Mouse (Mus musculus) left cerebral cortex, postnatal 14 days (tissue): ENCODE results near the gene Dnmt3l. TPM values are rescaled to one million over a fixed set of nuclear protein-coding genes. Genes with fewer than 3 reads are reported as not detected.
"Not testable (repeated sequence)": the region's sequence is repeated elsewhere in the genome, so short reads cannot be mapped to it uniquely, and the experiment has no call there.

Experiments used
- DNase-seq, 2 experiments: peaks; one replicate each; pipeline ENCODE4 v3.0.0; 2021 to 2022; ENCODE audit warnings: low spot score in 2 of 2, mixed read lengths in 1 of 2
- intact Hi-C: fragments of 180-260 bp; cut with DNase I; formaldehyde crosslinking; loops from one replicate; pipeline ENCODE4 v1.15.1; 2025
- total RNA-seq, 2 experiments: library from RNA; stranded (reverse); gene quantifications; 2 replicates each; pipeline ENCODE4 v1.2.3; 2021

Gene Dnmt3l
- total RNA-seq, 2 experiments from 2014 or later, result 0.33 TPM; not detected in 1

- intact Hi-C loops, result loop anchor here (5.0 kb wide), 1 partner anchor 137 kb away; no protein-coding TSS in a partner anchor
- DNase-seq, result not testable (repeated sequence)
Measured at GRCm38 (mm10) chr10:78025453-78025852, 16.3 kb upstream of the Dnmt3l start.

- peak; percentile 74 to 81 for DNase-seq
- intact Hi-C loops, result loop anchor here (5.0 kb wide), 1 partner anchor 134 kb away; no protein-coding TSS in a partner anchor
Measured at GRCm38 (mm10) chr10:78028129-78028528, 13.6 kb upstream of the Dnmt3l start.

DNA sequence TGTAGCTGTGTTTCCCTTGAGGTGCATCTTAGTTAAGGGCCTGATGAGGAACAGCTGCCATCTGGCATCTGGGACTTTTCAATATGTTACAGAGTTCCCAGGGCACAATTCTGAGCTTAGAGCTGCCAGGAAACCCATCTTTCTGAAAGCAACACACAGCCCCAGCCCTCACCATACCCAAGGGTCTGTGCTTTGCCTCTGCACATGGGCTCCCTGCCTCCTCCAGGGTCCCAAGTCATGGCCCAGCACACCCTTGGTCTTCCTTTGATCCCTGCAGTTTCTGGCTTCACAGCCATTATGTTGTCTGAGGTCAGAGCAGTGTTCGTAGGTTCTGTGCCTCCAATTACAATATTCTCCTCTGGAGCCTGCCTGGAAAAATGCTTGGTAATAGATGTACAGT lies 12.7 kb upstream of the Dnmt3l start:
- DNase-seq, result no peak
- intact Hi-C loops, result loop anchor here (5.0 kb wide), 1 partner anchor 133 kb away; no protein-coding TSS in a partner anchor

- DNase-seq, result no peak
- intact Hi-C loops, result no loop called here
Measured at GRCm38 (mm10) chr10:78031987-78032386, 9.8 kb upstream of the Dnmt3l start.

DNA sequence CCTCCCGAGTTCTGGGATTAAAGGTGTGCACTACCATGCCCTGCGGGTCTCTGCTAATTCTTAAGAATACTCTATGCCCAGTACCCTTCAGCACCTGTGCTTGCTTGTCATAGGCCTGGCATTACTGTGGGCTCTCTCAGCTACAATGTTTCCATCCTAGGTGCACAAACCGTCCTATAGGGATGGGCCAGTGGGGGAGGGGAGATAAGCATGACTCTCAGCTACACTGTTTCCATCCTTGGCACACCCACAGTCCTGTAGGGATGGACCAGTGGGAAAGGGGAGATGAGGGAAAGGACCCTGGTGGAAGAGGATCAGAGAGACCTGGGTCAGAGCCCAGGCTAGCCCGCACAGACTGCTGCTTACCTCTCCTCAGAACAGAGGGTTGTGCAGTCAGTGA lies 4.6 kb upstream of the Dnmt3l start:
- DNase-seq, result no peak
- intact Hi-C loops, result no loop called here

DNA sequence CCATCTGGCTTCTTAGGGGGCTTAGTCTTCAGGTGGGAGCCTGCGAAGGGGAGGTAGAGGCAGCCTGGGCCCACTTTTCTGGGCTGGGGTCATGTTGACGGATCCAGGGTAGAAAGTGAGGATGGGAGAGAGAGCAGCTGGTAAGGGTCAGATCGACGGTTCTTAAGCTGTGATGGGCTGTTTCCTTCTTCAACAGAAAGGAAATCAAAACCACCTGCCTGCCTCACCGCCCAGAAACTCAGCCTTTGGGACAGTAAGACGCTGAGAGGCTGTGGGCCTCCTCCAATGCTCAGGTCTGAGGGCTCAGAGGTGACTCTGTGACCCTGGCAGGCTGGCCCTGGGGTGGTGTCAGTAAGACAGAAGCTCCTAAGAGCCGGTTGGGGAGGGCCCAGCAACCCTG lies 349 bp downstream of the Dnmt3l start:
- no peak for DNase-seq
- intact Hi-C loops, result no loop called here

- peak; percentile 55 to 68 for DNase-seq
Measured at GRCm38 (mm10) chr10:78042697-78043405, 1.1 kb downstream of the Dnmt3l start.

GRCm38 (mm10) chr10:78043406-78043836 lies 1.7 kb downstream of the Dnmt3l start, which contains the start of gene Aire:
Aire (minus strand) TSS chr10:78043610.
- intact Hi-C loops, result no loop called here
- DNase-seq, result peak; percentile 53 to 67

More at GRCm38 (mm10) chr10:78042697-78043405, 1.1 kb downstream of the Dnmt3l start:
- intact Hi-C loops, result no loop called here

- intact Hi-C loops, result no loop called here
- no peak for DNase-seq
Measured at GRCm38 (mm10) chr10:78044531-78044930, 2.8 kb downstream of the Dnmt3l start.

- intact Hi-C loops, result no loop called here
- DNase-seq, result no peak
Measured at GRCm38 (mm10) chr10:78046388-78046787, 4.6 kb downstream of the Dnmt3l start.

DNA sequence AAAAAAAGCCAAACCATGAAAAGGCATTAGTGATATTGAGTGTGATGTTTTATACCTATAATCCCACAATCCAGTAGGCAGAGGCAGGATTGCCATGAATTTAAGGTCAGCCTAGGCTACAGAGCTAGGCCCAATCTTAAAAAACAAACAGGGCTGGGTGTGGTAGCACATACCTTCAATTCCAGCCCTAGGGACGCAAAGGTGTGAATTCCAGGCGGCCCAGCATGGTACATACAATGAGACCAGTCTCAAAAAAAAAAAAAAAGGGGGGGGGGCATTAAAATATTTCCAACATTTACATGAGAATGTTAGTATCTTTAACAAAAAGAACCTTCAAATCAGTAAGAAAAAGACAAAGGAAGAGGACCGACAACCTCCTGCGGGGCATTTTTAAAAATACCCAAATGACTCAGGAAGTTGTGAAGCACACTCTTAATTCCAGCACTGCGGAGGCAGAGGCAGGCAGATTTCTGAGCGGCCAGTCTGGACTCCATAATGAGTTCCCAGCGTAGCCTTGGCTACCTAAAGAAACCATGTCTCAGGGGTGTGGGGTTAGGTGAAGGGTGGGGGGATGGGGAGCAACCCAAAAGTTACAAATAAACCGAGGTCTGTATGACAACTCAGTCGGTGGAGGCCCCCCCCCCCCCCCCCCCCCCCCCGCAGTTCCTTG lies 6.4 kb downstream of the Dnmt3l start:
- no peak for DNase-seq
- intact Hi-C loops, result no loop called here

DNA sequence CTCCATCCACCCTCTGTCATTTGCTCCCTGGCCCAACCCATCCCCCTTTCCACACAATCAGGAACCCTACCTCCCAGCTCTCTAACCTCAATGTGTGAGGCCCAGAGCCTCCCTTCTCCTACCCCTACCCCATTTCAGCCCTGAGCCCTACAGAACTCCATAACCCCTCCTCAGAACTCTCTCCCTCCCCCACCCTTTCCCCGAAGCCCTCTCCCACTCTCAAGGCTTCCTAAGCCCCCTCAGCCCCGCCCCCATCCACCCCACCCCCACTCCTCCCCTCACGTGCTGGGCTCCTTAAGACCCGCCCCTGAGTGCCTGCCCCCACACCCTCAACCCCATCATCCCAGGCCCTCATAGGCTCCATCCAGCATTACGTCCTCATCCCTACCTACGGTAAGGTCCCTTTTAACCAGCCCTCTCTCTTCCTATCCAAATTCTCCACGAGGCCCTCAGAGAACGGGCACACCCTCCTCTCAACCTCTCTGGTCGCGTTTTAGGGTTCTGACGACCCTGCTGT lies 7.8 kb downstream of the Dnmt3l start:
- DNase-seq, result no peak
- intact Hi-C loops, result no loop called here

DNA sequence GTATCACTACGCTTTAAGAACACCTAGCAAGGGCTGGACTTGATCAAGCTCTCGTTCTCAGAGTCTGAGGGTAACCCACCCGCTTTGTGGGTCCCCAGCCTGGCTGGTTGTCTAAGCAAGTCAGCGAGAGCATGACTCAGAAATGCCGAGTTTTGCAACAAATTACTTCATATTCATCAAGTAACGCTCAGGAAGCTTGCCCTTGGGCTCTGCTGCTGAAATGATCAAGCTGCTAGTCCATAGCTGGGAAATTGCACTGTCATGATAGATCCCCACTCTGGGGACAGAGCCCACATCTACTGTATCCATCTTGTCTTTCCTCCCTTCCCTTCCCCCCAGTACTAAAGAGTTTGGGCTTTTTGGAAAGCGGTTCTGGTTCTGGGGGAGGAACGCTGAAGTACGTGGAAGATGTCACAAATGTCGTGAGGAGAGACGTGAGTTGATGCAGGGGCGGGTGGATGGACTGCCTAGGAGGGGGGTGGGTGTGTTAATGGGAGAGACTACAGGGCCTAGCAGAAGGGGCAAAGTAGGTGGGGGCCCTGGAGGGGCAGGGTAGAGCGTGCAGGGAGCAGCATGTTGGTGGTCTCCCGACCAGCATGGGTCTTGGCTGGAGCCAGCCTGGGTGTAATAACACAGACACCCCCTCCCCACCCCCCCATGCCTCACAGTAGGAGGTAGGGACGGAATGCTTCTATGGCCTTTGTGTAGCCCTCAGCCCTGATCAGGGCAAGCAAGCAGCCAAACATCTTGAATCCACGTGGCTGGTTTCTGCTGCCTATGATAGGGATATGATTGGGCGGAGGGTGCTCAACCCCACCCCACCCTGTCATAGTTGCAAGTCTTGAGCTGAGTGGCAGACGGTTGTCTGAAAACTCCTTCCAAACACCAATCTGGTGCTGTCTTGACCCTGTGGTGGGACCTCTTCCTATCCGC lies 13.2 kb downstream of the Dnmt3l start:
- intact Hi-C loops, result no loop called here
- no peak for DNase-seq

GRCm38 (mm10) chr10:78057056-78057455 lies 15.3 kb downstream of the Dnmt3l start:
- no peak for DNase-seq
- intact Hi-C loops, result no loop called here

GRCm38 (mm10) chr10:78063122-78063521 lies 21.4 kb downstream of the Dnmt3l start:
- intact Hi-C loops, result no loop called here
- DNase-seq, result no peak

DNA sequence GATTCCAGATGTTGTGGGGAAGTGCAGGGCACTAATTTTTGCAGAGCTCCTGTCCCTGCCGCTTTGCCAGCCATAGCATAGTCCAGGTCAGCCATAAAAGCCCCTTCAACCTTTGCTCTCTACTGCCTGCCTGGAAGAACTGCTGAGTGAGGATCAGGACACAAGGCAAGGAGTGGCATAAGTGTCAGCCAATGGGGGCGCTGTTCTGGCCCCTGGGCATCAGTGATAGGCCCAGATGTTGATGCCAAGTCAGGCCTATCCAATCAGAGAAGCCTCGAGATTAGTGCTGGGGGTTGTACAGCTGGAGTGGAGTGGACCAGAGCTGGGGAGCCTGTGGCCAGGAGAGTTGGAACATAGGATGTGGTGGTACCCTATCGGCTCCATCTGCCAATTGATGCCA lies 25.5 kb downstream of the Dnmt3l start:
- DNase-seq, result peak in 1 of 2 experiments; percentile 18
- intact Hi-C loops, result no loop called here

DNA sequence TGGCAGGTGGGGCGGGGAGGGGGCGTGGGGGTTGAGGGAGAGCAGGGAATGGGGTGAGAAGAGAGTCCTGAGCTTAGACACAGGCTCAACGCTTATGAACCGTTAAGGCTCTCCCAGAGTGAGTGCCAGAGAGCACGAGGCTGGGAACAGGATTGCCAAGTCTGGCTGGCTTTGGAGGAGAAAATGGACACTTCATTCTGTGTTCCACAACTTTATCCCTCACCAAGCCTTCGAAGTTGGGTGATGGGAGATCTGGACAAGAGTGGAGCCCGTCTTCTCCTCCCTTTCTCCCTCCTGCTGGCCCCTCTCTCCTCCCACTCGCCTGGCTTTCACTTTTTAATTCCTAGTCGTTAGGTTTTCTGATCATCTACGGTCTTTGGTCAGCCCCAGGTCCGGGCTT lies 26.8 kb downstream of the Dnmt3l start:
- intact Hi-C loops, result no loop called here
- DNase-seq, result no peak

- peak in 1 of 2 experiments; percentile 47 for DNase-seq
- intact Hi-C loops, result loop anchor here (1.0 kb wide), 1 partner anchor 91 kb away; no protein-coding TSS in a partner anchor
Measured at GRCm38 (mm10) chr10:78069101-78070011, 27.6 kb downstream of the Dnmt3l start, which contains the start of gene Icosl. Icosl (plus strand) TSS chr10:78069302.
